Mouse (Mus musculus) neural tube, embryonic 14.5 days (tissue): Measurements from ENCODE around the gene Oaz1. TPM values are rescaled to one million over a fixed set of nuclear protein-coding genes. Genes with fewer than 3 reads are reported as not detected.

ENCODE experiments used
- ATAC-seq: fragments of 200-750 bp; cut with Nextera tagmentation; 2 replicates; pipeline ENCODE4 v1.8.0; 2017; ENCODE audit warnings: low read depth, mild to moderate bottlenecking, moderate TSS enrichment, moderate library complexity
- H3K27ac ChIP-seq: fragments of 300-500 bp; sonication (generic); 2 replicates; pipeline ENCODE4 v1.5.1; 2014; ENCODE audit warnings: low read depth, mild to moderate bottlenecking, control low read depth, low read length, moderate library complexity, mixed read lengths
- H3K27me3 ChIP-seq: fragments of 300-500 bp; sonication (generic); 2 replicates; pipeline ENCODE4 v1.6.1; 2014; ENCODE audit warnings: low read length; ENCODE audit not compliant: control insufficient read depth, insufficient read depth
- H3K36me3 ChIP-seq: fragments of 300-500 bp; sonication (generic); 2 replicates; pipeline ENCODE4 v1.6.1; 2014; ENCODE audit warnings: low read length, mixed read lengths; ENCODE audit not compliant: control insufficient read depth, insufficient read depth
- H3K4me1 ChIP-seq: fragments of 300-500 bp; sonication (generic); 2 replicates; pipeline ENCODE4 v1.6.1; 2014; ENCODE audit warnings: low read length; ENCODE audit not compliant: control insufficient read depth, insufficient read depth
- H3K4me2 ChIP-seq: fragments of 300-500 bp; sonication (generic); 2 replicates; pipeline ENCODE4 v1.6.1; 2014; ENCODE audit warnings: mild to moderate bottlenecking, low read depth, low read length, control low read depth
- H3K4me3 ChIP-seq: fragments of 300-500 bp; sonication (generic); 2 replicates; pipeline ENCODE4 v1.5.1; 2014; ENCODE audit warnings: low read depth, low read length, control low read depth, mixed read lengths
- H3K9ac ChIP-seq: fragments of 300-500 bp; sonication (generic); replicated peaks from 2 replicates; pipeline ENCODE4 v1.6.1; 2014; ENCODE audit warnings: low read depth, mild to moderate bottlenecking, control low read depth, low read length, mixed read lengths
- H3K9me3 ChIP-seq: fragments of 300-500 bp; sonication (generic); 2 replicates; pipeline ENCODE4 v1.6.1; 2016; ENCODE audit warnings: low read length; ENCODE audit not compliant: control insufficient read depth
- WGBS: fragments of 180-500 bp; shearing (Covaris S2); extraction: QIAGEN DNeasy Blood & Tissue Kit; methylation state at CpG from one replicate; pipeline ENCODE4 v1.1.7; 2014; 5-methylcytosine and 5-hydroxymethylcytosine counted together
- polyA plus RNA-seq: library from polyadenylated mRNA; unstranded; fragments of >200 nt; fragmentation: Nextera tagmentation; extraction: Ambion mirVana; gene quantifications from 2 replicates; pipeline ENCODE4 v1.2.1, GENCODE M21; 2014

Oaz1 gene
- polyA plus RNA-seq, 1 experiment from 2014 or later: 1,236 TPM

DNA sequence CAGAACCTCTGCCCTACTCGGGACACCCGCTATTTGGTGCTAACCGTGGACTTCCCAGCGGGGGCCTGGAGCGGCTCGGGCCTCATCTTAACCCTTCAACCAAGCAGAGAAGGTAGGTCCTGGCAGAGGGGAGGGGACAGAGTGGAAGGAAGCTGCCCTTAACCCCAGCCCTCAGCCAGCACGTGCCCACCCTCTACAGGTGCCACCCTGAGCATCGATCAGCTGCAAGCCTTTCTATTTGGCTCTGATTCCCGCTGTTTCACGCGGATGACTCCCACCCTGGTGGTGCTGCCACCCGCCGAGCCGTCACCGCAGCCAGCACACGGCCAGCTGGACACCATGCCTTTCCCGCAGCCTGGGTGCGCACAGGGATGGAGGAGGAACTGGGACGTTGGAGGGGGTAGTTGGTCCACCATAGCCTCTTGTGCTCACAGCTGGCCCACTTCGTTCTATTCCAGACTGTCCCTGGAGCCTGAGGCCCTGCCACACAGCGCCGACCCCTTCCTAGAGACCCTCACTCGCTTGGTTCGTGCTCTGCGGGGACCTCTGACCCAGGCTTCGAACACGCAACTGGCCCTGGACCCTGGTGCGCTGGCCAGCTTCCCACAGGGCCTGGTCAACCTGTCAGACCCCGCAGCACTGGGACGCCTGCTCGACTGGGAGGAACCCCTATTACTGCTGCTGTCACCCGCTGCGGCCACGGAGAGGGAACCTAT lies 20.0 kb upstream of the Oaz1 start:
- Histone ChIP-seq H3K4me1 (peaks cover 17% of the 10 kb centered on the region), H3K4me2 (peak overlapping the region; percentile 96), H3K27ac (peak overlapping the region; percentile 90), H3K9ac (peak overlapping the region; percentile 71), H3K36me3 (peaks cover 31% of the 10 kb centered on the region), H3K4me3 (peak overlapping the region; percentile 48), H3K27me3 (peaks cover 8% of the 10 kb centered on the region), H3K9me3 (no peaks in the 10 kb centered on the region)
- WGBS: 41% methylated on average over 34 of the region's 34 CpGs
- no peak for ATAC-seq

DNA sequence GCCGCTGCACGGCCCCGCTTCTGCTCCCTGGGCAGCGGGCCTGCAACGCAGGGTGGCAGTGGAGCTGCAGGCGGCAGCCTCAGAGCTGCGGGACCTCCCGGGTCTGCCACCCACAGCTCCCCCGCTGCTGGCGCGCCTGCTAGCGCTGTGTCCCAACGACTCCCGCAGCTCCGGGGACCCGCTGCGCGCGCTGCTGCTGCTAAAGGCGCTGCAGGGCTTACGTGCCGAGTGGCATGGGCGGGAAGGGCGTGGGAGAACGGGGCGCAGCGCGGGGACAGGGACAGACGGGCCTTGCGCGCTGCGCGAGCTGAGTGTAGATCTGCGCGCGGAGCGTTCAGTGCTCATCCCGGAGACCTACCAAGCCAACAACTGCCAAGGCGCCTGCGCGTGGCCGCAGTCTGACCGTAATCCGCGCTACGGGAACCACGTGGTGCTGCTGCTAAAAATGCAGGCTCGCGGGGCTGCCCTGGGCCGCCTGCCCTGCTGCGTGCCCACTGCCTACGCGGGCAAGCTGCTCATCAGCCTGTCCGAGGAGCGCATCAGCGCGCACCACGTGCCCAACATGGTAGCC lies 19.3 kb upstream of the Oaz1 start:
- peak overlapping the region; percentile 71 for H3K9ac ChIP-seq
- H3K36me3 ChIP-seq: peaks cover 25% of the 10 kb centered on the region
- peak overlapping the region; percentile 96 for H3K4me2 ChIP-seq
- peak overlapping the region; percentile 48 for H3K4me3 ChIP-seq
- ATAC-seq: peak; percentile 83
- H3K4me1 ChIP-seq: peaks cover 17% of the 10 kb centered on the region
- H3K27ac ChIP-seq: peak overlapping the region; percentile 90
- under 1% methylated on average over 57 of the region's 58 CpGs for WGBS
- H3K9me3 ChIP-seq: no peaks in the 10 kb centered on the region
- H3K27me3 ChIP-seq: peaks cover 8% of the 10 kb centered on the region

DNA sequence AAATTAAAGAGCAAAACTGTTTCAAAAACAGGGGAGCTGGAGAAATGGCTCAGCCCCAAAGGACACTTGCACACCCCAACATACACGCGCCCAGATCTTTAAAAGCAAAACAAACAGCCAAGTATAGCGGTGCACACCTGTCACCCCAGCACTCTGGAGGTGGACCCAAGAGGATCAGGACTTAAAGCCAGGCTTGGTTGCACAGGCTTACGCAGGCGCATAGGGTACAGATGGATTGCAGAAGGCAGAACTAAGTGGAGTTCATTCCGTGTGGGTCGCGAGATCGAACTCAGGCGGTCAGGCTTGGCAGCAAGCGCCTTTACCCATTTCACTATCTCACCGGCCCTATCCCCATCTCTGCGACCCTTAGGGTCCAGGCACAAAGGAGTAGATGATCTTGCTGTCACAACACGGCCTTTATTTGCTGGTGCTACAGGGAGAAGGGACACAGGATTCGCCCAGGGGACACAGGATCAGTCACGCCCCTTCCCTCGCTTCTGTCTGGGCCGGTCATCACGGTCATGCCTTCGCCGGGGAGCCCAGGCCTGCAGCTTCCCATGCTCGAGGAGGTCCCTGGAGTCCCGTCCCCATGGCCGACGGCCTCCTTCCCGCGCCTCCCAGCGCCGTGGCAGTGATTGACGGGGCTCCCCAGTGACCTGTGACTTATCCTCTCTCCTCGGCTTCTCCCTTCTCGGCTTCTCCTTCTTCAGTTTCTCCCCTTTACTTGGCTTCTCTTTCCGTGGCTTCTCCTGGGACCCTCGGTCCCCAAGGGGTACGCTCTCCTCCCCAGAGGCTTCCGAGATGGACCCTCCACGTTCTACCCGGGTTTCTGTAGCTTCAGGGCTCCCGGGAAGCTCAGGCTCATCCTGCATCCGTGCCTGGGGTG lies 18.1 kb upstream of the Oaz1 start:
- Histone ChIP-seq H3K9ac (peak overlapping the region; percentile 28; the same call in 1 of the 2 replicates), H3K4me3 (no peak overlapping the region), H3K9me3 (no peaks in the 10 kb centered on the region), H3K27me3 (peaks cover 8% of the 10 kb centered on the region), H3K4me2 (peak overlapping the region; percentile 21; the same call in 1 of the 2 replicates), H3K4me1 (peaks cover 17% of the 10 kb centered on the region), H3K27ac (no peak overlapping the region), H3K36me3 (peaks cover 13% of the 10 kb centered on the region; the same call in 1 of the 2 replicates)
- ATAC-seq: no peak
- WGBS: 22% methylated on average over 40 of the region's 40 CpGs

DNA sequence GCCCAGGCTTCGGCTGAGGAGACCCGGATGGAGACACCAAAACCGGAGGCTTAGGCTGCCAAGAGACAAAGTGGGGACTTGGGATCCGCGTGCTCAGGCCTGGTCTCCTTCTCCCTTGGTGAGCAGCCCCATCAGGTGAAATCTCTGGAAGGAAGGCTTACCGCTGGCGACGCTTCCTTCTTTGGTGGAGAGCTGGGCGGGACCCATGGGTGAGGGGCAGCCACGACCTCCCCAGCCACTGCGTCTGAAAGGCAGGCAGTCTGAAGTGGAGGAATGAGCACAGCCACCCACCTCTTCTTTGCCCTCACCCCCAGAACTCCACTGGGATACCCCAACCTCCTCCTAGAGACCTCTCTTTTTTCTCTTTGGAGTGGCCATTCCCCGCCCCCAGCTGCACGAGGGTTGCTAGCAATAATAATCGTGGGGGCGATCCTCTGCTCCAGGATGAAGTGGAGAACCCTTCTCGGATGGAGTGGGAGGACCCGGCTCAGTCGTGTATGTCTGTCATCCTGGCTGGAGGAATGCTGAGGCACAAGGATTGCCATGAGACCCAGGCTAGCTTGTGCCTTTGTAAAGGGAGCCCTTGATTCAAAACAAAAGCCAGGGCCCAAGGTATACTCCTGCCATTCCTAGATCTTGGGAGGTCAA lies 17.3 kb upstream of the Oaz1 start:
- 9% methylated on average over 18 of the region's 18 CpGs for WGBS
- no peak for ATAC-seq
- H3K4me3 ChIP-seq: no peak overlapping the region
- peaks cover 8% of the 10 kb centered on the region for H3K27me3 ChIP-seq
- peaks cover 17% of the 10 kb centered on the region for H3K4me1 ChIP-seq
- peak overlapping the region; percentile 21; the same call in 1 of the 2 replicates for H3K4me2 ChIP-seq
- peak overlapping the region; percentile 28; the same call in 1 of the 2 replicates for H3K9ac ChIP-seq
- no peak overlapping the region for H3K27ac ChIP-seq
- no peaks in the 10 kb centered on the region for H3K9me3 ChIP-seq
- H3K36me3 ChIP-seq: peaks cover 5% of the 10 kb centered on the region; the same call in 1 of the 2 replicates

DNA sequence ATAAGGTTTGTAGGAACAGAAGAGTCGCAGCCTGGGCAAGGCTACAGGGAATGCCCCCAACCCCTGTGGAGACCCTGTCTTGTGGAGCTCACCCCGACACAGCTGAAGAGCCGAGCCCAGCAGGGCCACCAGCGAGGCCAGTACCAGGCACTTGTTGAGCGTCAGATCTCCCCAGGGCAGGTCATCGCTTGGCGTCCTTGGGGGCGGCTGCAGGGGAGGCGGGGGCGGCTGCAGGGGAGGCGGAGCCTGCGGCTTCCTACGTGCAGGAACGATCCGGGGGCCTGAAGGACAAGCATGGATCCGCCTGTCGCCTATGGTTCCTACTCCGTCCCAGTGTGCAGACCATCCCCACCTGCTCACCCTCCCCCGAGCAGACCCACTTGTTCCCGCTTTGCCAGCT lies 16.4 kb upstream of the Oaz1 start:
- 4% methylated on average over 20 of the region's 20 CpGs for whole genome bisulfite sequencing
- Histone ChIP-seq H3K4me2 (no peak overlapping the region), H3K9me3 (no peaks in the 10 kb centered on the region), H3K4me1 (peaks cover 17% of the 10 kb centered on the region), H3K9ac (no peak overlapping the region), H3K36me3 (no peaks in the 10 kb centered on the region; the same call in 1 of the 2 replicates), H3K27me3 (peaks cover 8% of the 10 kb centered on the region), H3K4me3 (no peak overlapping the region), H3K27ac (no peak overlapping the region)
- no peak for ATAC-seq

DNA sequence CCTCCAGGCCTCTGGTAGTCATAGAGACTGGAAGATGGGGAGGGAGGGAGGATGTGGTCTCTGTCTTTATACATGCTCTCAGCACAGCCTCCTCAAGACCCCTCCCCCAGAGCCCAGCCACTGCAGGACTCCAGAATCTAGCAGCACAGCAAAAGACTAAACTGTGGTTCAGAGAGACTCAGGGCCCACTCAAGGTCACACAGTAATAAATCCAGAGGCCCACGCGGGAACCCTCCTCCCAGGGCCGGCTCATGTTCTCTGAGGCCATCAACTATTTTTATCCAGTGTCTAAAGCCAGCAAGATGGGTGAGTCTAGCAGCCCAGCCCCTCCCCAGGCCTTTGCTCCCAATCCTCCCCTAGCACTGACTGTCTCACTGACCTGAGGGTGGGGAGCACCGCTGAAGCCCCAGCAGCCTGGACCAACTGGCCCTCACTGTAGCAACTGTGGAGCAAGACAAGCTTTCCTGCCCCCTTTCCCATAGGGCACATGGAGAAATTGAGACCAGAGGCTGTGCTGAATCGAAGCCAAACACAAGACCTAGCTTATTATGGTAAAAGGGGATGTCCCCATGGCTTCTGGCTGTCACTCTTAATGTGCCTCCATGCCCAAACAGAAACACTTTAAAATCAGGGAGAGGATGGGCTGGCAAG lies 13.9 kb upstream of the Oaz1 start:
- Histone ChIP-seq H3K27me3 (peaks cover 8% of the 10 kb centered on the region), H3K9ac (no peak overlapping the region), H3K27ac (no peak overlapping the region), H3K9me3 (no peaks in the 10 kb centered on the region), H3K4me3 (no peak overlapping the region), H3K36me3 (no peaks in the 10 kb centered on the region), H3K4me2 (no peak overlapping the region), H3K4me1 (peaks cover 8% of the 10 kb centered on the region)
- ATAC-seq: no peak
- WGBS: 63% methylated on average over 5 of the region's 5 CpGs

DNA sequence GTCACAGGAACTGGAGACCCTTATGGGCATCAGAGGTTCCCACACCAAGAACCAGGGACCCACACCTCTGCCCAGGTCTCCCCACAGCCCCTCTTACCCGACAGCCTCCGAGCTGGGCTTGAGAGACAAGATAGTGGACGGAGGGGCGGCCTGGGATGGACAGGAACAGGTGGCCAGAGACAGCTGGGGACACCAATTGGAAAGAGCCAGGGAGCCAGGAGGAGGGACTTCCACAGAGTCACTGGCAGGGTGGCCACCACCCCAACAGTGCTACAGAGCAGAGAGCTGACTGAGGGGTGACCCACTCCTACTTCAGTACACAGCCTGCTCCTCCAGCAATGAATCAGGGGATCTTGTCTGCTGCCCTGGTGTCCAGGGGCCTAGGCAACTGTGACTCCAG lies 13.1 kb upstream of the Oaz1 start, which contains the start of gene Jsrp1:
Gene Jsrp1 (minus strand): TSS at position 133 of the 400 bp plus-strand sequence.
- no peak within 1 kb of the TSS for H3K4me3 ChIP-seq
- no peak within 1 kb of the TSS for H3K27ac ChIP-seq
- H3K9me3 ChIP-seq: no peaks in the 10 kb centered on the region
- no peak within 1 kb of the TSS for H3K4me2 ChIP-seq
- no peak within 1 kb of the TSS for H3K9ac ChIP-seq
- no peak for ATAC-seq
- H3K4me1 ChIP-seq: peaks cover 7% of the 10 kb centered on the region; the same call in 1 of the 2 replicates
- WGBS: 82% methylated on average over 4 of the region's 4 CpGs
- no peaks in the 10 kb centered on the region for H3K36me3 ChIP-seq
- peaks cover 8% of the 10 kb centered on the region for H3K27me3 ChIP-seq

DNA sequence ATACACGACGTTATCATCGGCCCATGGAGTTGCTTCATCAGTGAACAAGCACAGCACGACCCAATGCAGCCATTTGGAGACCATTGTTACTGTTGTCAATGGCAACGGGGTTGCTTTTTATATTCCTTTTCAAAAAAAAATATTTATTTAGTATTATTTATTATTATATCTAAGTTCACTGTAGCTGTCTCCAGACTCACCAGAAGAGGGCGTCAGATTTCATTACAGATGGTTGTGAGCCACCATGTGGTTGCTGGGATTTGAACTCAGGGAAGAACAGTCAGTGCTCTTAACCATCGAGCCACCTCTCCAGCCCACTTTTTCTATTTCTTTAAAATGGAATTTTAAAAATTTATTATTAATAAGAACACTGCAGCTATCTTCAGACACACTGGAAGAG lies 11.7 kb upstream of the Oaz1 start:
- H3K9me3 ChIP-seq: no peaks in the 10 kb centered on the region
- H3K36me3 ChIP-seq: no peaks in the 10 kb centered on the region
- no peak for ATAC-seq
- peaks cover 5% of the 10 kb centered on the region; the same call in 1 of the 2 replicates for H3K27me3 ChIP-seq
- no peak overlapping the region for H3K27ac ChIP-seq
- WGBS: 67% methylated on average over 7 of the region's 7 CpGs
- H3K9ac ChIP-seq: no peak overlapping the region
- H3K4me1 ChIP-seq: no peaks in the 10 kb centered on the region
- no peak overlapping the region for H3K4me3 ChIP-seq
- no peak overlapping the region for H3K4me2 ChIP-seq
